Mouse (Mus musculus): Measurements from ENCODE around the gene Hfe.

DNA sequence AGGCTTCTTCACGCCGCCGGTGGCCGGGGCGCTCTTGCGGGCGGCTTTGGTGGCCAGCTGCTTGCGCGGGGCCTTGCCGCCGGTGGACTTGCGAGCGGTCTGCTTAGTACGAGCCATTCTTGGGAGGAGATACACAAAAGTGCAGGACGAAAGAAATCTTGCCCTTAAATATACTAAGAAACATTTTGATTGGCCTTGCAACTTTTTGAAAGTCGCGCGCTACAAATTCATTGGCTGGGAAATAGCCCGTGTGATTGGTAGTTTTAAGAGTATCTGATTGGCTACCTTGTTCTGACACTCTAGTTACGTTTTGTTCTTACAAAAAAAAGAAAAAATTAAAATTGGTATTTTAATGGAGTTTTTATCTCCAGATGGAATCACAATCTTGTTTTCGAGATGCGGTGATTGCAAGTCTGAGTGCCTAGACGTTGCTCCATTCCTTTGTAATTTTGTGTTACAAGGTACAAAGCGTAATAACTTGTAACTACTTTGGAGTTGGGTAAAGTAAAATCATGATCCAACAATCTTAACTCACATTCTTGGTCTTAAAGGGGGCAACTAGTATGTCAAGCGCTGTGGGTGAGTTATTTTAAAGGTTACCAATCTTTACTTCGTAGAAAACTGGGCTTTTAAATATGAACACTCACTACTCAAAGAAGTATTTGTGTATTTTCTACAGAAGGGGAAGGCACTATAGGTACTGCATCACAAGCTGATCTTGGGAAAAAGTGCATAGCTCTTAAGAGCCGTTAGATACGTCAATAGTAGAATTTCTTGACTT, 34.9 kb upstream of the Hfe start, which contains the start of gene Hist1h3c:
- TF ChIP-seq CTCF (IDR thresholded peaks at IDR 0.05; ENCODE audit: extremely low read depth, insufficient read length, insufficient replicate concordance, low read depth, low read length) (no peak), POLR2A (IDR thresholded peaks at IDR 0.05; ENCODE audit: low read depth, low read length) (0 out of 2 replicates have a peak, but pooled peaks have one; percentile 20)

All from small intestine, adult 2 months (tissue).